Mouse (Mus musculus) brown adipose tissue, adult 24 weeks (tissue): ENCODE results near the gene Gm20662. TPM values are rescaled to one million over a fixed set of nuclear protein-coding genes. Genes with fewer than 3 reads are reported as not detected.

Experiments
- polyA plus RNA-seq: library from polyadenylated mRNA; stranded (reverse); fragments of >200 nt; gene quantifications from 2 replicates; pipeline ENCODE4 v1.2.4, GENCODE M21; 2012; ENCODE audit not compliant: missing spikeins, insufficient read depth, insufficient read length

Gene Gm20662
- polyA plus RNA-seq, 1 experiment, result not detected

Other genes starting within 250 kb of the Gm20662 start
- 37.4 and 47.2 TPM in 2 replicates for gene Rbm5, start 225.4 kb upstream of the Gm20662 start, polyA plus RNA-seq
- gene Rbm6, start 123.1 kb upstream of the Gm20662 start, polyA plus RNA-seq, result 17.6 and 20.0 TPM in 2 replicates
- 12.6 and 14.3 TPM in 2 replicates for gene Mon1a, start 108.2 kb upstream of the Gm20662 start, polyA plus RNA-seq
- gene Mst1r, start 89.5 kb upstream of the Gm20662 start, polyA plus RNA-seq, result 0.36 and 1.4 TPM in 2 replicates
- gene Actl11, start 67.9 kb upstream of the Gm20662 start, polyA plus RNA-seq, result not detected in 2 replicates
- not detected in 2 replicates for gene Camkv, start 60.7 kb upstream of the Gm20662 start, polyA plus RNA-seq
- gene Traip, start 46.2 kb upstream of the Gm20662 start, polyA plus RNA-seq, result not detected in 2 replicates
- gene Uba7, start 20.8 kb upstream of the Gm20662 start, polyA plus RNA-seq, result 7.0 and 13.8 TPM in 2 replicates
- gene Gm20661, start 13.3 kb upstream of the Gm20662 start, polyA plus RNA-seq, result not detected in 2 replicates
- 5.1 and 5.5 TPM in 2 replicates for gene Inka1, start 10.5 kb upstream of the Gm20662 start, polyA plus RNA-seq
- not detected in 2 replicates for gene Cdhr4, start 3.9 kb upstream of the Gm20662 start, polyA plus RNA-seq
- 14.7 and 20.7 TPM in 2 replicates for gene Ip6k1, start 6.2 kb downstream of the Gm20662 start, polyA plus RNA-seq
- gene Gmppb, start 52.9 kb downstream of the Gm20662 start, polyA plus RNA-seq, result 8.2 and 11.1 TPM in 2 replicates
- 0.40 and 0.88 TPM in 2 replicates for gene Amigo3, start 56.8 kb downstream of the Gm20662 start, polyA plus RNA-seq
- gene Mst1, start 84.1 kb downstream of the Gm20662 start, polyA plus RNA-seq, result not detected in 2 replicates
- gene Rnf123, start 87.0 kb downstream of the Gm20662 start, polyA plus RNA-seq, result 40.0 TPM in 2 replicates
- 41.1 and 58.6 TPM in 2 replicates for gene Apeh, start 98.3 kb downstream of the Gm20662 start, polyA plus RNA-seq
- gene Bsn, start 194.0 kb downstream of the Gm20662 start, polyA plus RNA-seq, result 0.24 and 0.29 TPM in 2 replicates